Mouse (Mus musculus): ENCODE data around the gene Gm21518.
"Not testable (repeated sequence)": the region's sequence is repeated elsewhere in the genome, so short reads cannot be mapped to it uniquely, and the experiment has no call there.

Gm21518 gene

GRCm38 (mm10) chrY:62190566-62190965, at the start of gene Gm21518:
Gene Gm21518 (plus strand): TSS chrY:62190866.
- DNase-seq (ENCODE audit: extremely low spot score, low read depth, low spot score) = not testable (repeated sequence)
